Mouse (Mus musculus) ZHBTc4 (cell line): ENCODE results near the gene Acoxl.

Source experiments
- DNase-seq: peaks from one replicate; pipeline ENCODE4 v3.0.0-alpha.2; 2011; ENCODE audit warnings: low read depth, low spot score

Gene Acoxl

GRCm38 (mm10) chr2:128117605-128118004, 278.9 kb downstream of the Acoxl start:
- no peak for DNase-seq

GRCm38 (mm10) chr2:128118971-128119370, 280.3 kb downstream of the Acoxl start:
- no peak for DNase-seq

GRCm38 (mm10) chr2:128122491-128122890, 283.8 kb downstream of the Acoxl start:
- peak; percentile 84 for DNase-seq

- peak; percentile 39 for DNase-seq
Measured at GRCm38 (mm10) chr2:128122891-128123771, 284.5 kb downstream of the Acoxl start.

- DNase-seq = peak; percentile 58
Measured at GRCm38 (mm10) chr2:128123921-128124683, 285.4 kb downstream of the Acoxl start.

- no peak for DNase-seq
Measured at GRCm38 (mm10) chr2:128124693-128125092, 286.0 kb downstream of the Acoxl start.

- DNase-seq = peak; percentile 97
Measured at GRCm38 (mm10) chr2:128125635-128126470, 287.2 kb downstream of the Acoxl start, which contains the start of gene Bcl2l11. Bcl2l11 (plus strand) TSS chr2:128126038.

- no peak for DNase-seq
Measured at GRCm38 (mm10) chr2:128126591-128127051, 287.9 kb downstream of the Acoxl start.

GRCm38 (mm10) chr2:128127121-128127671, 288.5 kb downstream of the Acoxl start:
- DNase-seq = peak; percentile 97

- peak; percentile 91 for DNase-seq
Measured at GRCm38 (mm10) chr2:128127691-128128292, 289.1 kb downstream of the Acoxl start.

GRCm38 (mm10) chr2:128128532-128128931, 289.9 kb downstream of the Acoxl start:
- no peak for DNase-seq

GRCm38 (mm10) chr2:128131503-128131902, 292.8 kb downstream of the Acoxl start:
- no peak for DNase-seq

GRCm38 (mm10) chr2:128132635-128133034, 294.0 kb downstream of the Acoxl start:
- peak; percentile 28 for DNase-seq

GRCm38 (mm10) chr2:128133865-128134264, 295.2 kb downstream of the Acoxl start:
- no peak for DNase-seq

GRCm38 (mm10) chr2:128134474-128134873, 295.8 kb downstream of the Acoxl start:
- DNase-seq = no peak

- no peak for DNase-seq
Measured at GRCm38 (mm10) chr2:128134948-128135347, 296.3 kb downstream of the Acoxl start.

- DNase-seq = no peak
Measured at GRCm38 (mm10) chr2:128136769-128137433, 298.2 kb downstream of the Acoxl start.

GRCm38 (mm10) chr2:128137480-128138276, 299.0 kb downstream of the Acoxl start:
- DNase-seq = no peak

- DNase-seq = no peak
Measured at GRCm38 (mm10) chr2:128138924-128139323, 300.2 kb downstream of the Acoxl start.
